Mouse (Mus musculus) E14TG2a.4 (cell line): ENCODE results near the gene Strn4.

Experiments
- H3K27me3 ChIP-seq: 2 replicates; pipeline ENCODE4 v1.6.1; 2014; ENCODE audit warnings: low read length, control low read depth; ENCODE audit not compliant: insufficient read depth
- H3K36me3 ChIP-seq: 2 replicates; pipeline ENCODE4 v1.6.1; 2014; ENCODE audit warnings: low read length, control low read depth; ENCODE audit not compliant: insufficient read depth
- H3K4me1 ChIP-seq: replicated peaks from 2 replicates; pipeline ENCODE4 v1.6.1; 2014; ENCODE audit warnings: low read depth, low read length, control low read depth
- H3K4me3 ChIP-seq: replicated peaks from 2 replicates; pipeline ENCODE4 v1.5.1; 2014; ENCODE audit warnings: mild to moderate bottlenecking, low read length
- H3K9me3 ChIP-seq: 2 replicates; pipeline ENCODE4 v1.6.1; 2014; ENCODE audit warnings: low read length, control low read depth
- CTCF ChIP-seq: conservative IDR thresholded peaks from 2 replicates; pipeline ENCODE4 v1.5.1; 2014; ENCODE audit warnings: low read length
- NANOG ChIP-seq: IDR thresholded peaks from 2 replicates; pipeline ENCODE4 v1.6.1; 2014; ENCODE audit warnings: borderline replicate concordance, low read length, mixed read lengths
- POU5F1 ChIP-seq: IDR thresholded peaks from 2 replicates; pipeline ENCODE4 v1.6.1; 2014; ENCODE audit warnings: low read length, borderline replicate concordance

Gene Strn4

DNA sequence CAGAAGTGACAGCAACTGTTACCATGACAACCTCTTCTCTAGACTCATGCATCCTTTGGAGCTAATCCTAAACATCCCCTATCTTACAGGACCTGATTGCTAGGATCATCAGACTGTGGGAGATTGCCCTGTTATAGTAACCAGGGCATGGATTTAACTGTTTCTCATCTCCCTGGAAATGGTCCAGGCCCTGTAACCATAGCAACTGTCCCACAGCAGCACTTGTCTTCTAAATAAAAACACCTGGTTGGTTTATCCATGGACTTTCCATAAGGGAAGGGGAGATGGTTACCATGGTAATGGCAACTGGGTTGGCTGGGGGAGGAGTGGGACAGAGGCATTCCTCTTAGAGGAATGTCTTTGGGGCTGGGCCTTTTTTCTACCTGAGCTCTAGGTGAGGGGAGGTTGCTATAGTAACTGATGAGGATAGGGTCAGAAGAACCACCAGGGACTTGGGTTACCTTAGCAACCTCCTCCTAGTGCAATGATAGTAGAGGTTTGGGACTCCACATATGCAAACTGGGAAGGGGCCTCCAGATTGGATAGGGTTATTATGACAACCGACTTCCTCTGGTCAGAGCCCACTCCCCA is at the start of gene Strn4:
TSS of gene Strn4 (plus strand) at position 539 of the 591 bp plus-strand sequence.
- Histone ChIP-seq H3K27me3 (peaks cover 26% of the 10 kb centered on the region), H3K36me3 (peaks cover 44% of the 10 kb centered on the region), H3K4me1 (peaks cover 49% of the 10 kb centered on the region), H3K9me3 (no peaks in the 10 kb centered on the region), H3K4me3 (peak within 1 kb of the TSS; percentile 97)
- TF ChIP-seq CTCF (no peak), NANOG (no peak), POU5F1 (no peak)

DNA sequence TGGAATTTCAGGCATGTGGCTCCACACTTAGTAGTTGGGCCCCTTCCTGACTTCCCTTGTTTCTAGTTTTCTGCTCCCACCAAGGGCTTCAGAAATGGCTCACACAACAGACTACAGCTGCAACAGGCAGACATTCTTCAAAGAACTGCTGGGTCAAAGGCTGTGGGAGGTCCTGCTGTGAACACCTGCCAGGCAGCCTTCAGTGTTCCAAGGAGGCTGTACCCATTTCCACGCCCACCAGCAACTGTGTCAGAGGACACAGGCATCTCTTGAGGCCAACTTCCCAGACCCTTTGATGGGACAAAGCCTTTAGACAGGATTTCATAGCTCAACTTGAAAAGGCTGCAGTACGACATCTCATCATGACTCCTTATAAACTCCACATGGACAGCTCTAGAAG is 49.2 kb upstream of the Strn4 start:
- H3K9me3 ChIP-seq, result peaks cover 7% of the 10 kb centered on the region; the same call in 1 of the 2 replicates
- peaks cover 3% of the 10 kb centered on the region for H3K27me3 ChIP-seq
- no peak overlapping the region for H3K4me3 ChIP-seq
- no peak for TF ChIP-seq POU5F1
- TF ChIP-seq CTCF, result no peak
- TF ChIP-seq NANOG, result no peak
- peaks cover 15% of the 10 kb centered on the region for H3K4me1 ChIP-seq
- no peaks in the 10 kb centered on the region for H3K36me3 ChIP-seq

DNA sequence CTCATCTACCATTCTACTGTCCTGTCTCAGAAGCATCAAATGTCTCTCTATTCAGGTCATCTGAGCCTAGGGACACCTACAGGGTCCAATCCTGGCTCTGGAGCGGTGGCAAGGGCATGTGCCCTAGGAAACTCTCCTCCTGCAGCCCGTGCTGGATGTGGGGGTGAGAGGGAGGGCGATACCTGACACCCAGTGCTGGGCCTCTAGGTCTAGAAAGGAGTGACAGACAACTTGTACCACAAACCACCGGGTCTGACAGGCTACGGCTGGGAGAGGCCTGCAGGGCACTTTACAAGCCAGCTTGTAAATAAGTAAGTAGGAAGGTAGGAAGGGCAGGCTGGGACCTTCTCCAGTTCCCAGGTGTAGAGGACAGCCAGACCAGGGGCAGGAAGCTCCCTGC is 39.8 kb upstream of the Strn4 start:
- Histone ChIP-seq H3K36me3 (no peaks in the 10 kb centered on the region), H3K27me3 (peaks cover 8% of the 10 kb centered on the region; the same call in 1 of the 2 replicates)

DNA sequence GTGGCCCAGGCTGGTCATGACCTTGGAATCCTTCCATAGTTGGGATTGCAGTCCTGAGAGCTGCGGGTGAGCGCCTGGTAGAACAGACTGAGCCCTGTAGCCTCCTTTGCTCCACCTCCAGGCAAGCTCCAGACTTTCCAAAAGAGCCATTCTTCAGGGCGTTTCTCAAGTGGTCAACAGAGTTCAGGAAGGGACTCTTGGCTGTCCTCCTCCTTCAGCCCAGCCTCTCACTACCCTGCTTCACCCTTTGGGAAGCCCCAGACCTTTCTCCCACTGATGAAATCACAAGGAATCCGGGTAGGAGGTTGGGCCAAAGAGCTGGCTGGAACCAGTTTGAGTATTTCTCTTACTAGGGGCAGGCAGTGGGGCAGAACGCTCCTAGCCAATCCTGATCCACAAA is 35.6 kb upstream of the Strn4 start:
- Histone ChIP-seq H3K36me3 (peaks cover 20% of the 10 kb centered on the region), H3K27me3 (peaks cover 5% of the 10 kb centered on the region; the same call in 1 of the 2 replicates), H3K9me3 (peaks cover 4% of the 10 kb centered on the region), H3K4me3 (peak overlapping the region; percentile 67), H3K4me1 (peaks cover 48% of the 10 kb centered on the region)
- TF ChIP-seq NANOG, result no peak
- TF ChIP-seq POU5F1, result no peak
- TF ChIP-seq CTCF, result no peak

More for the DNA sequence above, 39.8 kb upstream of the Strn4 start:
- TF ChIP-seq CTCF (no peak), POU5F1 (no peak), NANOG (no peak)
- peaks cover 32% of the 10 kb centered on the region for H3K4me1 ChIP-seq
- no peak overlapping the region for H3K4me3 ChIP-seq
- H3K9me3 ChIP-seq, result peaks cover 4% of the 10 kb centered on the region

DNA sequence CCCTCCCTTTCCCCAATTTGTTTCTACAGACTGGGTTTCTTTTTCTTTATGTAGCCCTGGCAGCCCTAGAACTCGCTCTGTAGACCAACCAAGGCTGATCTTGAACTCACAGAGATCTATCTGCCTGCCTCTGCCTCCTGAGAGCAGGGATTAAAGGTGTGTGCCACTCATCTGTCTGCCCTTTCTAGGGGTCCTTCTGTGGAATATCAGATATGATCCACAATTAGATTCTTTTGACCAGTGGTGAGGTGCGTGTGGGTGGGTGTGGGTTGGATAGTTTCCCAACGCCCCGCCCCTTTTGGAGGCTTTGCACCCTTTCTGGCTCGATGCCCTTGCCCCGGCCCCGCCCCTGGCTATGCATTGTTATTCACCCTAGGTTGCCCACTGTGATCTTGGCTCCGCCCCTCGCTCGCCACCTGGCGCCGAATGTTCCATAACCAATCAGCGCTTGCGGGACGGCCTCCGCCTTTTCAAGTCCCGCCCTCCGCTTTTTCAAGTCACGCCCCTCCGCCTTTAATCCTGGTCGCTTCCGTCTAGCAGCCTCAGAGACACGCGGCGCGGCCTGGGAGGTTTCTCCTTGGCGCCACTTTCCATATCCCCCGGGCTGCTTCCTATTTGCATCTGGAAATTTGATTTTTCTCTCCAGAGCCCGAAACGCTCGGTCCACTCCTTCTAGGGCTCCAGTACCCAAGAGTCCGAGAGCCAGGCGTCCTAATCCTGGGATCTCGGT is 34.7 kb upstream of the Strn4 start, which contains the start of gene Slc1a5:
TSS of gene Slc1a5 (plus strand) at position 516 of the 730 bp plus-strand sequence.
- peaks cover 55% of the 10 kb centered on the region for H3K4me1 ChIP-seq
- H3K36me3 ChIP-seq, result peaks cover 29% of the 10 kb centered on the region
- peaks cover under 1% of the 10 kb centered on the region; the same call in 1 of the 2 replicates for H3K27me3 ChIP-seq
- peaks cover 4% of the 10 kb centered on the region for H3K9me3 ChIP-seq
- TF ChIP-seq POU5F1 (no peak), CTCF (no peak), NANOG (no peak)
- peak within 1 kb of the TSS; percentile 93 for H3K4me3 ChIP-seq

DNA sequence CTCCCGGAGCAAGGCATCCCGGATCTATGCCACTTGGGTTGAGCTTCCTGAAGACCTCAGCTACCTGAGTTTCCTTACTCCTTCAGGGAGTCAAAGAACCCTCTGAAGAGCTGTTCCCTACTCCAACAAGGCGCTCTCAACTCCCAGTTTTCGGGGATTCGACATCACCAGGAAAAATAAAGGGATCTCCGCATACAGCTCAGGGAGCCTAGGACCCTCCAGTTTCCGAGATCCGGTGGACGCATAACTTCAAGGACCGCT is 34.2 kb upstream of the Strn4 start:
- H3K4me3 ChIP-seq, result peak overlapping the region; percentile 93
- H3K4me1 ChIP-seq, result peaks cover 60% of the 10 kb centered on the region
- H3K9me3 ChIP-seq, result peaks cover 4% of the 10 kb centered on the region
- H3K27me3 ChIP-seq, result no peaks in the 10 kb centered on the region
- peaks cover 34% of the 10 kb centered on the region for H3K36me3 ChIP-seq
- TF ChIP-seq POU5F1 (no peak), NANOG (no peak), CTCF (no peak)

DNA sequence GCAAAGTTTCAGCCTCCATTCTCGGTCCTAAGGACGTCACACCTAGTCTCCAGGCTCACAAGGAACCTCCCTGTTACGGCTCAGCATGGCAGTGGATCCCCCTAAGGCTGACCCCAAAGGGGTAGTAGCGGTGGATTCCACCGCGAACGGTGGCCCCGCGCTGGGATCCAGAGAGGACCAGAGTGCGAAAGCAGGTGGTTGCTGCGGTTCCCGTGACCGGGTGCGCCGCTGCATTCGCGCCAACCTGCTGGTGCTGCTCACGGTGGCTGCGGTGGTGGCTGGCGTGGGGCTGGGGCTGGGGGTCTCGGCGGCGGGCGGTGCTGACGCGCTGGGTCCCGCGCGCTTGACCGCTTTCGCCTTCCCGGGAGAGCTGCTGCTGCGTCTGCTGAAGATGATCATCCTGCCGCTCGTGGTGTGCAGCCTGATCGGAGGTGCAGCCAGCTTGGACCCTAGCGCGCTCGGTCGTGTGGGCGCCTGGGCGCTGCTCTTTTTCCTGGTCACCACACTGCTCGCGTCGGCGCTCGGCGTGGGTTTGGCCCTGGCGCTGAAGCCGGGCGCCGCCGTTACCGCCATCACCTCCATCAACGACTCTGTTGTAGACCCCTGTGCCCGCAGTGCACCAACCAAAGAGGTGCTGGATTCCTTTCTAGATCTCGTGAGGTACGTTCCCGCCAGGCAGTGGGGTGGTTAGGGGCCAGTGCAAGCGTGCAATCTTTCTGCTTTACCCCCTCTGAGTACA is 33.7 kb upstream of the Strn4 start:
- no peak for TF ChIP-seq NANOG
- no peak for TF ChIP-seq CTCF
- no peak for TF ChIP-seq POU5F1

DNA sequence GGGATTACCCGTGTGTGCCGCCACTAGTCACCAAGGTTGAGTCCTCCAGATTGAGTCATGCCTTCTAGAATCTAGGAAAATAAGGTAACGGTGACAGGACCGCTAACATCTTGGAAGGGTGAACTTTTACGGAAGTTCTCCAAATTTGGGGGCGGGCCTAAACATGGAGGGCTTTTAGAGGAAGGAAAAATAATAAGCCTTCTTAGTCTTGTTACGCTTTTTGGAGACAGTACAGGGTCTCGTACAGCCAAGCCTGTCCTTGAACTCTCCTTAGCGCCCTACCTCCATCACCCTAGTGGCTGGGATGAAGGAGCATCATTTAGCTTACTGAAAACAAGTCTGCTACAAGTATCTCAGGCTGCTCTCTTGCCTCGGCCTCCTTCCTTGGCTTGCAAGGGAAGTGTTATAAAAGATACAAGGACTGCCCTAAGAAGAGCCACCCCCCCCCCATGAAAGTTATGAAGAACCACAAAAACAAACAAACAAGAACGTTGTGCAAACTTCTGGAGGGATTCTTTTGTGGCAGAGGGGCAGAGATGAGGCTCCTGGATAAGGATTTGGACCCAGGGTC is 33.0 kb upstream of the Strn4 start:
- H3K27me3 ChIP-seq, result no peaks in the 10 kb centered on the region
- no peaks in the 10 kb centered on the region for H3K9me3 ChIP-seq
- peak overlapping the region; percentile 93 for H3K4me3 ChIP-seq
- TF ChIP-seq CTCF (no peak), NANOG (no peak), POU5F1 (no peak)
- peaks cover 45% of the 10 kb centered on the region for H3K36me3 ChIP-seq
- H3K4me1 ChIP-seq, result peaks cover 65% of the 10 kb centered on the region

More for the DNA sequence above, 33.7 kb upstream of the Strn4 start:
- H3K4me3 ChIP-seq, result peak overlapping the region; percentile 93
- peaks cover 64% of the 10 kb centered on the region for H3K4me1 ChIP-seq
- peaks cover 4% of the 10 kb centered on the region for H3K9me3 ChIP-seq
- peaks cover 39% of the 10 kb centered on the region for H3K36me3 ChIP-seq
- H3K27me3 ChIP-seq, result no peaks in the 10 kb centered on the region
